Mouse (Mus musculus): ENCODE measurements at regions not wholly inside any gene's neighbourhood (a gene's known extent, or its start where the extent isn't known, plus 50 kb on each side); places are given as distances from the start of the nearest gene placed in this dataset.

- TF ChIP-seq POLR2A (IDR thresholded peaks at IDR 0.05; ENCODE audit: insufficient read length, low read depth) (no peak), POLR2AphosphoS2 (IDR thresholded peaks at IDR 0.05; ENCODE audit: insufficient read length, low read depth) (no peak), E2F4 (IDR thresholded peaks at IDR 0.05; ENCODE audit: insufficient read depth) (no peak), TCF12 (IDR thresholded peaks at IDR 0.05; ENCODE audit: insufficient read depth, poor library complexity, severe bottlenecking) (no peak), CEBPB (IDR thresholded peaks at IDR 0.05; ENCODE audit: insufficient read depth, poor library complexity, severe bottlenecking) (no peak), MAX (IDR thresholded peaks at IDR 0.05; ENCODE audit: low read depth) (no peak), SRF (IDR thresholded peaks at IDR 0.05; ENCODE audit: control insufficient read depth, insufficient read length, low read depth) (no peak), USF1 (IDR thresholded peaks at IDR 0.05; ENCODE audit: low read depth) (no peak), TCF3 (IDR thresholded peaks at IDR 0.05; ENCODE audit: insufficient read length, low read depth) (no peak), MYOD1 (IDR thresholded peaks at IDR 0.05; ENCODE audit: control insufficient read depth in 1 of 3, insufficient read length in 2 of 3, low read depth in 2 of 3) (no peak), REST (IDR thresholded peaks at IDR 0.05; ENCODE audit: insufficient read depth, insufficient read length) (no peak), MYOG (IDR thresholded peaks at IDR 0.05; ENCODE audit: control insufficient read depth in 1 of 3, insufficient read depth in 1 of 3, insufficient read length in 2 of 3, low read depth in 2 of 3) (no peak)
Measured at GRCm38 (mm10) chr10:92293261-92293660, 429.0 kb downstream of the Nedd1 start.

Data from myocyte (in vitro differentiated cells).